Mouse (Mus musculus): ENCODE data around the gene Mtmr12. TPM values are rescaled to one million over a fixed set of nuclear protein-coding genes. Genes with fewer than 3 reads are reported as not detected.

The Mtmr12 gene
- total RNA-seq, 4 experiments from 2014 or later: 56.7 to 62.5 (median 59.0) TPM

DNA sequence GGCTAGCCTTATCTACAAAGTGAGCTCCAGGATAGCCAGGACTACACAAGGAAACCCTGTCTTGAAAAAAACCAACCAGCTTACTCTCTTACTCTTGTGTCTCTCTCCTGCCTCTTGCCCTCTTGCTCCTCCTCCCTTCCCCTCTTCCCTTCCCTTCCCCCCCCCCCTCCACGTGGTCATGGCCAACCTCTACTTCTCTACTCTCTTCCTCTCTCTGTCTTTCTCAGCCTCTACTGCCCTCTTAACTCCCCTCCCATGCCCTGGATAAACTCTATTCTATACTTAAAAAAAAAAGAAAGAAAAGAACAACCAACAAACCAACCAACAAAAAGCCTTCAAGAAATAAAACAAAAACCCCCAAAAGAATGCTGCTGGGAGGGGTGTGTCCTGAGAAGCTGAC lies 30.7 kb downstream of the Mtmr12 start:
- no peak for DNase-seq (ENCODE audit: low spot score in 2 of 2)

- DNase-seq (ENCODE audit: low spot score in 2 of 2): no peak
Measured at GRCm38 (mm10) chr15:12235983-12236382, 31.2 kb downstream of the Mtmr12 start.

DNA sequence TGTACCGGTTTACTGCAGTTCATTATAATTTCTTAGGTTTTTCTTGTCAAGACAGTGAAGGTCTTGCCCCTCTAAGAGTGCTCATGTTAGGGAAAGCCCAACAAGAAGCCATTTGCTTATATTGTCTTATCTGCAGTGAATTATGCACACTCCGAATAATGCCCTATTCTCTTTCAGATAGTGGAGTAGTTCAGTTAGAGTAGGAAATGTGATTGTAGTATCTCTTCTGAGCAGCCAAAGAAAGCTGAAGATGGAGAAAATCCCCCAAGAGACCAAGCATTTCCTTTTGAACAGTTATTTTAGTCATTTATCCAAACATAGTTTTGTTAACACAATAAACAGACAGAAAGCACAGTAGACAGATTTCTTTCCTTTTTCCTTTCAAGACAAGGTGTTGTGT lies 32.1 kb downstream of the Mtmr12 start:
- DNase-seq (ENCODE audit: low spot score in 2 of 2): no peak

DNA sequence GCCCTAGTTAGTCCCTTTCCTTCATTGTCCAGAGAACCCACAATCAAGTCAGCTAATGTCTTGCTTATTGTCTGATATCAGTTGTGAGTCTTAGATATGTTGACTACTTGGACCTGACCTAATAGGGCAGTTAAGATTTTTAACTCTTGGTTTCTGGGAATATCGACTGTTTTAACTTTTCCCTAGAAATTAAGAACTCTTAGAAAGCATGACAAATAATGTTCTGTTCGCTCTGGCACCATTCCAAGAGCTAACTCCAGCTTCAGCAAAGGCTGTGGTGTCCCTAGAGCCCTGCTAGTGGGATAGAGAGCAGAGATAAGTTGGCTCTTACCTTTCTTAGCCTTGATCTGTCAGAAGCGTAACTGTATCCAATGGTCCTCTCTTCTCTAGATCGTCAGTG lies 32.7 kb downstream of the Mtmr12 start:
- no peak for DNase-seq (ENCODE audit: low spot score in 2 of 2)

GRCm38 (mm10) chr15:12238337-12238736 lies 33.5 kb downstream of the Mtmr12 start:
- DNase-seq (ENCODE audit: low spot score in 2 of 2): no peak

GRCm38 (mm10) chr15:12240705-12241328 lies 36.0 kb downstream of the Mtmr12 start:
- DNase-seq (ENCODE audit: low spot score in 2 of 2): no peak

- DNase-seq (ENCODE audit: low spot score in 2 of 2): no peak
Measured at GRCm38 (mm10) chr15:12243792-12244191, 39.0 kb downstream of the Mtmr12 start.

DNA sequence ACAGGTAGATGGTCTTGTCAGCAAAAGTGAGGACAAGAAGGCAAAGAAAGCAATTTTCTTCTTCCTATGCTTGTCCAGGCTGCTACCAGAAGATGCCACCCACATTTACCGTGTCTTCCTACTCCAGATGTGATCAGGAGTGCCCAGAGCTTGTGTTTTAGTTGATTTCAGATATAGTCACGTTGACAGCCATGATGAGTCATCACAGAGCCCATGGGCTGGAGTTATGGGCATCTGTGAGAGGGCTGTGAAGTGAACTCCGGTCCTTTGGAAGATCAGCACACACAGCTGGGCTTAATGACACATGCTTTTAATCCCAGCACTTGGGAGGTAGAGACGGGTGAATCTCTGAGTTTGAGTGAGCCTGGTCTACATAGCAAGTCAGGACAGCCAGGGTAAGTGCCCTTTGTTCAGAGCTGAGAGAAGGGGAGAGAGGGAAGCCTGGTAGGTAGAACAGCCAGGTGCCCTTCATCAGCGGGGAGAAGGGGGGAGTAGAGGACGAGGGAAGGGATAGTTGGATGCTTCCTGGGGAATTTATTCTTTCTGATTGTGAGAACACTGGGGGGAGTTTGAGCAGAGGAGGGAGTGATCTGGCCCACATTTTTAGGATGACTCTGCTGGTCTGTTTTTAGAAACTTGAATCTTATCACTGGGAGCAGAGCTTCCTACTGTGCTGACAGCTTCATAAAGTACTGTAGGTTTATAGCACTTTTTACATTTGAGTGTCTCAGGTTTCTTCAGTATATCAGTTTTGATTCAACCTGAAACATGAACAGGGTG lies 40.9 kb downstream of the Mtmr12 start:
- no peak for DNase-seq (ENCODE audit: low spot score in 2 of 2)

- DNase-seq (ENCODE audit: low spot score in 2 of 2): no peak
Measured at GRCm38 (mm10) chr15:12246360-12247158, 41.7 kb downstream of the Mtmr12 start.

DNA sequence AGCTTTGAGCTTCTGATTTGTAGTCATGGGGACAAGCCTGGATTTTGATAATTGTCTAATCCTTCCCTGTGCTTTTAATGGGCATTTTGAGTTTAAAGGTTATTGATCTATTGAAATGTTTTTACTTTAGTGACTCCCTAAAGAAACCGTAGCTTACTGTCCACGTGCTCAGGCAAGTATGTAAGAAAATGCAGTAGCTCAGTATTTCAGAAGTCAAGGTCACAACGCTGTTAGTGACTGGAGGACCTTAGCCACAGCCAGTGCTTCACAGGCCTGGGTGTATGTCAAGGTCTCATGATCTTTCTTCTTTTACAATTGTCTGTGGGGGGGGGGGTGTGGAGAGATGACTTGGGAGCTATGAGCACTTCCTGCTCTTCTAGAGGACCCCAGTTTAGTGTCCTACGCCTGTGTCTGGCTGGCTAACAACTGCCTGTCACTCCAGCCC lies 42.4 kb downstream of the Mtmr12 start:
- DNase-seq (ENCODE audit: low spot score in 2 of 2): no peak

DNA sequence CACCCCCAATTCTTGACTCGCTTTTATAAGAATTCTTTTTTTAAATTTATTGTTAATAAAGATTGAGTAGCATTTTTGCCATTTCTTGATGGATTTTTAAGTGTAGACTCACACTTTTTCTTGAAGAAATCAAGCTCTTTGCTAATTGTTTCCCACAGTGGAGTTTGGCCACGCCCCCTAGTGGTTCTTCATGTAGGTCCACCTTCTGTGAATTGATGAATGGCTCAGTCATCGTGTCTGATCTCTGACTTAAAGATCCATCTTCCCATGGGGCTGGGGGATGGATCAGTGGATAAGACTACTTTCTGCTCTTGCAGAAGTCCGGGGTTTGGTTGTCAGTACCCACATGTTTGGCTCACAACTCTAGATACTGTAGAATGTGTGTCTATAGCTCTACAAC lies 43.5 kb downstream of the Mtmr12 start:
- DNase-seq (ENCODE audit: low spot score in 2 of 2): no peak

DNA sequence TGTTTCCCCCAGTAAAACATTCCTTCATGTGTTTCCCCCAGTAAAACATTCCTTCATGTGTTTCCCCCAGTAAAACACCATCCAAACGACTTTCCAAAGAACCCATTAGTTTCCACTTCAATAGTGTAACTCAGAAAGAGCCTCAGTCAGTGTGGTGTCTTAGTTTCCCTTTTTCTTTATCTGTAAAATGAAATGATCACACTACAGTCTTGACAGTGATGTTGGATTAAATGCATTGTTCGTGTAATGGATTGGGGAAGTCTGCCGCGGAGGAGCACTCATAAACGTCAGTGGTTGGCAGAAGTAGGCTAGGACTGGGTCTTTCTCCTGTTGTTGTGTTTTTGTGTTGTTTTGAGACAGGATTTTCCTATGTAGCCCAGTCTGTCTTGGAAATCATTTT lies 45.5 kb downstream of the Mtmr12 start:
- DNase-seq (ENCODE audit: low spot score in 2 of 2): no peak

GRCm38 (mm10) chr15:12251416-12252140 lies 46.8 kb downstream of the Mtmr12 start:
- no peak for DNase-seq (ENCODE audit: low spot score in 2 of 2)

DNA sequence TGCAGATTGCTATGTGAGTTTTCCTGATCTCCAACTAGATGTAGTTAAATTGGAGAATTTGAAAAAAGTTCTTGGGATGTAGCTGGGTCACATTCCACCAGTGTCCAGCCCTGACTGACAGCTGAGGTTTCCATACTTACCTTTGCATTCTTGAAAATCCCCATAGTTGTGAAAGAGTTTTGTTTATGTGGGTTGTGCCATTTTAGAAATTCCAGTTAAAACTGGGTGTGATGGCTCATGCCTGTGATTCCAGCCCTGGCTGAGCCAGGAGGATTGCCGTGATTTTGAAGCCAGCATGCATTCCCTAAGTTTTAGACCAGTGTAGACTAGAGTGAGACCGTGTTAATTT lies 47.3 kb downstream of the Mtmr12 start:
- DNase-seq (ENCODE audit: low spot score in 2 of 2): no peak

- DNase-seq (ENCODE audit: low spot score in 2 of 2): no peak
Measured at GRCm38 (mm10) chr15:12257730-12258494, 53.1 kb downstream of the Mtmr12 start.

DNA sequence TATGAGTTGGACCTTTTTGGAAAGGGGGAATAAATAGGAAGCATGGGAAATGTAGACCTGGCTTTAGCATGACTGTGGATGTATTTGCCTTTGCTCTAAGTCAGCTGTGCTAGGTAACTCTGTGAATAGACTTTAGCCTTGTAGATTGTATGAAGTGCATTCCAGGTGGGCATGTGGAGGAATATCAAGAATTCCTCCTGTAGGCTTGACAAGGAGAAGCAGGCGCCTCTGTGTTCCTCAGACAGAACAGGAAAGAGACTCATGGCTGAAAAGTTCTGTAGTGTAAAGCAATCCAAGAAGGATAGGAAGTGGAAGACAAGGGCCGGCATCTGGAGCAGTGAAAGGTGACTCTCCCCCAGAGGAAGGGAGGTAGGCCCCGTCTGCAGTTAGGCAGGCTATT lies 58.2 kb downstream of the Mtmr12 start:
- no peak for DNase-seq (ENCODE audit: low spot score in 2 of 2)

- DNase-seq (ENCODE audit: low spot score in 2 of 2): no peak
Measured at GRCm38 (mm10) chr15:12266460-12266859, 61.6 kb downstream of the Mtmr12 start.

DNA sequence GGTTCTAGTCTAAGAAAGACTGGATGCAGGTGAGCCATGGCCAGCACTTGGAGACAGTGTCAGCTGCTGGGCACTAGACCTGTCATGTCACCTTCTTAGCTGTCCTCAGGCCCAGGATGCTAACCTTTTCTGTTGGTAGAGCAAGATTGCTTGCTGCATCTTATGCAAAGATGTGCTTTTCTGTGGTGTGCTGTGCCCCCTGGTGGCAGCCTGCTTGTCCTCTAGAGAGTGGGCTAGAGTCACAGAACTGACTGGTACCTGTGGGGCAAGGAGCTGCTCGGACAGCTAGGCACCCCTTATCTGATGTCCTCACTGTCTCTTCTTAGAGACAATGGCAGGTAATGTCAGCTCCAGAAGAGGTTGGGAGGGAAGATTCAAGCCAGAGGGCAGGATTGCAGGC lies 63.2 kb downstream of the Mtmr12 start:
- peak; percentile 53 to 65 for DNase-seq (ENCODE audit: low spot score in 2 of 2)

GRCm38 (mm10) chr15:12271340-12271739 lies 66.5 kb downstream of the Mtmr12 start:
- DNase-seq (ENCODE audit: low spot score in 2 of 2): no peak

DNA sequence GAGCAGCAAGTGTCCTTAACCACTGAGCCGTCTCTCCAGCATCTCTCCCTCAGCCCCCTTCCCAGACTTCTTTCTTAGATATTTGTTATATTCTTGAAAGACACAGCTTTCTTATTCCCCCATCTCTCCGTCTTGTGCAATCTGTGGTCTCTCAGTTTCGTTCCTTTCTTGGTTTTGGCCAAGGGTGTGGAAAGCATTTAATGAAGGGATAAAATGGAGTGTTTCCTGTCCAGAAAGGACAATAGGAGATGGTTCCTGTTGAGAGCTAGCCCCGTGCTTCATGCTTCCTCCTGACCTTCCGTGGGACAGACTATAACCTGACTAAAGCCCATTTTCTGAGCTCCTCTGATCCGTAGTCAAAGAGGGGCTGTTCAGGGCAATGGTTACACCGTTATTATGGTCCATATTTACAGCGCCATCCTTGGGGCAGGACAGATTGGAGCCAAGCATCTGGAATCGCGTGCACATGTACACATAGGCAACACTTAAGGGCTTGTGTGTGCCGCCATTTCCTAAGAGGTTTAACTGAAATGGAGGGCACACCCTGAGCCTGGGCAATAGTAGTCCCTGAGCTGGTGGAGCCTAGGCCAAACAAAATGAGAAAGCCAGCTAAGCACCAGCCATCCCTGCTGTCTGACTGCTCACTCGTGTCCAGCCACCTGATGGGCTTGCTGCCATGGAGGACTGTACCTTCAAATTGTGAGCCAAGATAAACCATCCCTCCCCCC lies 68.7 kb downstream of the Mtmr12 start:
- no peak for DNase-seq (ENCODE audit: low spot score in 2 of 2)

All from layer of hippocampus, adult 8-10 months (tissue).